Mouse (Mus musculus) hindbrain, embryonic 15.5 days (tissue): ENCODE measurements around the gene Ap1m2. TPM values are rescaled to one million over a fixed set of nuclear protein-coding genes. Genes with fewer than 3 reads are reported as not detected.
A peak's percentile ranks its signal among the peaks of the same experiment; 100 is the strongest.

Experiments
- ATAC-seq: fragments of 200-750 bp; cut with Nextera tagmentation; 2 replicates; pipeline ENCODE4 v1.8.0; 2017; ENCODE audit warnings: low read depth, moderate number of reproducible peaks, moderate TSS enrichment; ENCODE audit not compliant: low FRiP score
- H3K27ac ChIP-seq: fragments of 300-500 bp; sonication (generic); replicated peaks from 2 replicates; pipeline ENCODE4 v1.5.1; 2015; ENCODE audit warnings: mild to moderate bottlenecking, inconsistent platforms
- H3K27me3 ChIP-seq: fragments of 300-500 bp; sonication (generic); 2 replicates; pipeline ENCODE4 v1.6.1; 2015; ENCODE audit warnings: control low read depth, inconsistent platforms
- H3K36me3 ChIP-seq: fragments of 300-500 bp; sonication (generic); 2 replicates; pipeline ENCODE4 v1.6.1; 2015; ENCODE audit warnings: control low read depth, inconsistent platforms
- H3K4me1 ChIP-seq: fragments of 300-500 bp; sonication (generic); replicated peaks from 2 replicates; pipeline ENCODE4 v1.6.1; 2015; ENCODE audit warnings: control low read depth, inconsistent platforms
- H3K4me2 ChIP-seq: fragments of 300-500 bp; sonication (generic); 2 replicates; pipeline ENCODE4 v1.6.1; 2015; ENCODE audit warnings: moderate library complexity, mild to moderate bottlenecking, inconsistent platforms
- H3K4me3 ChIP-seq: fragments of 300-500 bp; sonication (generic); 2 replicates; pipeline ENCODE4 v1.5.1; 2015; ENCODE audit warnings: mild to moderate bottlenecking, inconsistent platforms
- H3K9ac ChIP-seq: fragments of 300-500 bp; sonication (generic); 2 replicates; pipeline ENCODE4 v1.6.1; 2015; ENCODE audit warnings: inconsistent platforms
- H3K9me3 ChIP-seq: fragments of 300-500 bp; sonication (generic); 2 replicates; pipeline ENCODE4 v1.6.1; 2016; ENCODE audit warnings: control low read depth, inconsistent platforms
- WGBS: fragments of 180-500 bp; shearing (Covaris S2); methylation state at CpG from one replicate; pipeline ENCODE4 v1.1.7; 2015; 5-methylcytosine and 5-hydroxymethylcytosine counted together
- polyA plus RNA-seq: library from polyadenylated mRNA; unstranded; fragments of >200 nt; fragmentation: Nextera tagmentation; extraction: Ambion mirVana; gene quantifications from 2 replicates; pipeline ENCODE4 v1.2.1, GENCODE M21; 2015

The Ap1m2 gene
- polyA plus RNA-seq, 1 experiment from 2014 or later = 3.1 TPM

- H3K36me3 ChIP-seq = no peaks in the 10 kb centered on the region
- H3K4me1 ChIP-seq = peaks cover 23% of the 10 kb centered on the region
- H3K4me2 ChIP-seq = peak overlapping the region; percentile 97
- no peak overlapping the region for H3K27ac ChIP-seq
- ATAC-seq = no peak
- no peaks in the 10 kb centered on the region for H3K27me3 ChIP-seq
- no peaks in the 10 kb centered on the region for H3K9me3 ChIP-seq
- no peak overlapping the region for H3K9ac ChIP-seq
- H3K4me3 ChIP-seq = no peak overlapping the region
- 77% methylated on average over 19 of the region's 19 CpGs for WGBS
Measured at GRCm38 (mm10) chr9:21322211-21322916, 10.2 kb upstream of the Ap1m2 start.

GRCm38 (mm10) chr9:21321513-21321835 lies 9.3 kb upstream of the Ap1m2 start:
- Histone ChIP-seq H3K27ac (peak overlapping the region; percentile 64; the same call in 1 of the 2 replicates), H3K4me3 (peak overlapping the region; percentile 71), H3K4me2 (peak overlapping the region; percentile 97), H3K9ac (peak overlapping the region; percentile 69), H3K27me3 (no peaks in the 10 kb centered on the region), H3K9me3 (no peaks in the 10 kb centered on the region), H3K36me3 (no peaks in the 10 kb centered on the region), H3K4me1 (peaks cover 23% of the 10 kb centered on the region)
- ATAC-seq = peak; percentile 6; the same call in 1 of the 2 replicates
- WGBS = 17% methylated on average over 6 of the region's 6 CpGs

- H3K27me3 ChIP-seq = no peaks in the 10 kb centered on the region
- WGBS = under 1% methylated on average over 52 of the region's 52 CpGs
- ATAC-seq = peak; percentile 92
Measured at GRCm38 (mm10) chr9:21320619-21321512, 8.7 kb upstream of the Ap1m2 start, which contains the start of gene Slc44a2. TSS of gene Slc44a2 (plus strand) at chr9:21320698.

GRCm38 (mm10) chr9:21320280-21320618 lies 8.1 kb upstream of the Ap1m2 start:
- Histone ChIP-seq H3K27me3 (no peaks in the 10 kb centered on the region), H3K4me1 (peaks cover 23% of the 10 kb centered on the region), H3K27ac (0 out of 2 replicates have a peak overlapping the region, but pooled peaks have one; percentile 64), H3K36me3 (no peaks in the 10 kb centered on the region), H3K9me3 (no peaks in the 10 kb centered on the region), H3K9ac (no peak overlapping the region), H3K4me3 (peak overlapping the region; percentile 71), H3K4me2 (peak overlapping the region; percentile 97)
- 34% methylated on average over 4 of the region's 4 CpGs for WGBS
- peak; percentile 63; the same call in 1 of the 2 replicates for ATAC-seq

More at GRCm38 (mm10) chr9:21320619-21321512, 8.7 kb upstream of the Ap1m2 start, which contains the start of gene Slc44a2:
- H3K27ac ChIP-seq = peak within 1 kb of the TSS; percentile 64
- peak within 1 kb of the TSS; percentile 69 for H3K9ac ChIP-seq
- no peaks in the 10 kb centered on the region for H3K36me3 ChIP-seq
- peak within 1 kb of the TSS; percentile 71 for H3K4me3 ChIP-seq
- peak within 1 kb of the TSS; percentile 97 for H3K4me2 ChIP-seq
- no peaks in the 10 kb centered on the region for H3K9me3 ChIP-seq
- H3K4me1 ChIP-seq = peaks cover 23% of the 10 kb centered on the region

GRCm38 (mm10) chr9:21319503-21319902 lies 7.4 kb upstream of the Ap1m2 start:
- H3K4me3 ChIP-seq = no peak overlapping the region
- H3K36me3 ChIP-seq = no peaks in the 10 kb centered on the region
- no peak for ATAC-seq
- 91% methylated on average over 4 of the region's 4 CpGs for WGBS
- peaks cover 23% of the 10 kb centered on the region for H3K4me1 ChIP-seq
- H3K27ac ChIP-seq = no peak overlapping the region
- H3K4me2 ChIP-seq = no peak overlapping the region
- no peaks in the 10 kb centered on the region for H3K27me3 ChIP-seq
- H3K9me3 ChIP-seq = no peaks in the 10 kb centered on the region
- no peak overlapping the region for H3K9ac ChIP-seq

GRCm38 (mm10) chr9:21318792-21319191 lies 6.7 kb upstream of the Ap1m2 start:
- Histone ChIP-seq H3K4me3 (no peak overlapping the region), H3K4me2 (no peak overlapping the region), H3K9ac (no peak overlapping the region), H3K9me3 (no peaks in the 10 kb centered on the region), H3K36me3 (no peaks in the 10 kb centered on the region), H3K27ac (no peak overlapping the region), H3K4me1 (peaks cover 23% of the 10 kb centered on the region), H3K27me3 (no peaks in the 10 kb centered on the region)
- ATAC-seq = no peak
- 92% methylated on average over 6 of the region's 6 CpGs for whole genome bisulfite sequencing

- no peak overlapping the region for H3K9ac ChIP-seq
- no peaks in the 10 kb centered on the region for H3K9me3 ChIP-seq
- ATAC-seq = no peak
- peaks cover 10% of the 10 kb centered on the region for H3K4me1 ChIP-seq
- no peak overlapping the region for H3K27ac ChIP-seq
- no peak overlapping the region for H3K4me3 ChIP-seq
- no peak overlapping the region for H3K4me2 ChIP-seq
- 74% methylated on average over 7 of the region's 7 CpGs for WGBS
- H3K27me3 ChIP-seq = peaks cover 4% of the 10 kb centered on the region
- H3K36me3 ChIP-seq = no peaks in the 10 kb centered on the region
Measured at GRCm38 (mm10) chr9:21316696-21317095, 4.6 kb upstream of the Ap1m2 start.

GRCm38 (mm10) chr9:21315421-21315820 lies 3.3 kb upstream of the Ap1m2 start:
- Histone ChIP-seq H3K4me2 (no peak overlapping the region), H3K9ac (no peak overlapping the region), H3K4me1 (peaks cover 3% of the 10 kb centered on the region; the same call in 1 of the 2 replicates), H3K36me3 (no peaks in the 10 kb centered on the region), H3K9me3 (no peaks in the 10 kb centered on the region), H3K27ac (no peak overlapping the region), H3K4me3 (no peak overlapping the region), H3K27me3 (peaks cover 10% of the 10 kb centered on the region)
- 53% methylated on average over 5 of the region's 5 CpGs for WGBS
- no peak for ATAC-seq

GRCm38 (mm10) chr9:21314367-21315140 lies 2.4 kb upstream of the Ap1m2 start:
- H3K9me3 ChIP-seq = no peaks in the 10 kb centered on the region
- WGBS = 92% methylated on average over 9 of the region's 9 CpGs
- H3K27ac ChIP-seq = no peak overlapping the region
- H3K9ac ChIP-seq = no peak overlapping the region
- H3K27me3 ChIP-seq = peaks cover 10% of the 10 kb centered on the region
- no peaks in the 10 kb centered on the region for H3K4me1 ChIP-seq
- H3K4me3 ChIP-seq = no peak overlapping the region
- ATAC-seq = no peak
- H3K4me2 ChIP-seq = no peak overlapping the region
- H3K36me3 ChIP-seq = no peaks in the 10 kb centered on the region

- 9% methylated on average over 11 of the region's 11 CpGs for WGBS
- ATAC-seq = no peak
Measured at GRCm38 (mm10) chr9:21313394-21313793, 1.3 kb upstream of the Ap1m2 start.

GRCm38 (mm10) chr9:21311695-21312094 lies 442 bp downstream of the Ap1m2 start:
- peak overlapping the region; percentile 45 for H3K4me2 ChIP-seq
- H3K9ac ChIP-seq = no peak overlapping the region
- H3K9me3 ChIP-seq = no peaks in the 10 kb centered on the region
- ATAC-seq = no peak
- peak overlapping the region; percentile 30 for H3K4me3 ChIP-seq
- 27% methylated on average over 7 of the region's 7 CpGs for WGBS
- H3K4me1 ChIP-seq = no peaks in the 10 kb centered on the region
- H3K27me3 ChIP-seq = peaks cover 10% of the 10 kb centered on the region
- no peak overlapping the region for H3K27ac ChIP-seq
- no peaks in the 10 kb centered on the region for H3K36me3 ChIP-seq

More at GRCm38 (mm10) chr9:21313394-21313793, 1.3 kb upstream of the Ap1m2 start:
- no peaks in the 10 kb centered on the region for H3K9me3 ChIP-seq
- peaks cover 10% of the 10 kb centered on the region for H3K27me3 ChIP-seq
- no peaks in the 10 kb centered on the region for H3K36me3 ChIP-seq
- H3K4me1 ChIP-seq = no peaks in the 10 kb centered on the region
- no peak overlapping the region for H3K9ac ChIP-seq
- no peak overlapping the region for H3K4me3 ChIP-seq
- H3K4me2 ChIP-seq = no peak overlapping the region
- H3K27ac ChIP-seq = no peak overlapping the region
